Mouse (Mus musculus) Muller cell, postnatal 12 days (primary cell): ENCODE data around the gene Prtn3.
A peak's percentile ranks its signal among the peaks of the same experiment; 100 is the strongest.
"Not testable (repeated sequence)": the region's sequence is repeated elsewhere in the genome, so short reads cannot be mapped to it uniquely, and the experiment has no call there.

Experiments
- DNase-seq: peaks from one replicate; pipeline ENCODE4 v3.0.0-alpha.2; 2015; ENCODE audit errors: inconsistent ontology term

The Prtn3 gene

DNA sequence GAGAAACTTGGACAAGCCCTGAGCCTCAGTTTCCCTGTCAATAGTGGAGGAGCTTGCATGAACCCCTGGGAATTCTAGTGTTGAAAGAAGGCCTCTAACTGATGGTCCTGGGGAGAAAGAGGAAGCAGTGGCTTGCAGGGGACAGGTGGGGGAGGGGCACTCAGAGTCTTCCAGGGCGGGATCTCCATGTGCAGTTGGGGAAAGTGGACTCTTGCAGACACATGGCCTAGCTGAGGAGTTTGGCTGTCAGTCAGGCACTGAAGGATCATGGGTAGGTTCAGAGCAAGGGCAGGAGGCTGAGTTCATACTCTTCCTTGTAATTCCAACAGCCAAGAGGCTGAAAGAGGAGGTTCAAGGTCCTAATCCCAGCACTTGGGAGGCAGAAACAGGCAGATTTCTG, 2.9 kb downstream of the Prtn3 start:
- no peak for DNase-seq

GRCm38 (mm10) chr10:79877757-79878156, 3.5 kb downstream of the Prtn3 start:
- DNase-seq, result peak; percentile 75

- DNase-seq, result no peak
Measured at GRCm38 (mm10) chr10:79879527-79879926, 5.3 kb downstream of the Prtn3 start.

- DNase-seq, result no peak
Measured at GRCm38 (mm10) chr10:79880721-79881120, 6.4 kb downstream of the Prtn3 start.

- DNase-seq, result no peak
Measured at GRCm38 (mm10) chr10:79881981-79882380, 7.7 kb downstream of the Prtn3 start.

DNA sequence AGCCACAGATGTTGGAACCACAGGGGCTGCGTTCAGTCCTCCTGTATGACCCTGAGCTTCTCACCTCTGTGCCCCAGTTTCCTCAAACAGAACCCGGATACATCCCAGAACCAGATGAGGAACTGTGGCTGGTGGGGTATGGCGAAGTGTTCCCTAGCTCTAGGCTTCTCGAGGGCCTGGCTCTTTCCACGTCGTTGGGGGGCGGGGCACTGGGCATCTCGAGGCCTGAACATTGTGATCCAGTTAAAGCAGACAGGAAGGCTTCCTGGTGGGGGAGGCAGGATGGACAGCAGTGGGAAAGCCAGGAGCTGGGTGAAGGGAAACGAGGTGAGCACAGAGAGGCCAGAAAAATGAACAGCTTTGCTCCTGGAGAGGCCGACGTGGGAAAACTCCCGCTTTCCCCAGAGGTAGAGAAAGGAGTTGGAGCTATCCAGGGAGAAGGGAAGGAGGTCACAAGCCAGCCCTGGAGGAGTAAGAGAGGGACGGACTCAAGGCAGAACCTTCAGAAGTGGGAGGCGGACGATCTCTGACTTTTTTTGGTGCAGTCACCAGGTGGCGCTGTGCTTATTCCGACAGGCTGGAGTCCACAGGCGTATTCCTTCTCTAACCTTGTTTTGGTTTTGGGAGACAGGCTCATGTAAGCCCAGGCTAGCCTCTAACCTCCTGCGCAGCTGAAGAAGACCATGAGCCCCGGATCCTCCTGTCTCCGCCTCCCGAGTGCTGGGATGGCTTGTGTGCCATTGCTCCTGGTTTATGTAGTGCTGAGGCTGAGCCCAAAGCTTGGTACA, 9.2 kb downstream of the Prtn3 start:
- DNase-seq, result peak; percentile 62

GRCm38 (mm10) chr10:79884446-79884845, 10.2 kb downstream of the Prtn3 start:
- DNase-seq, result peak; percentile 29

DNA sequence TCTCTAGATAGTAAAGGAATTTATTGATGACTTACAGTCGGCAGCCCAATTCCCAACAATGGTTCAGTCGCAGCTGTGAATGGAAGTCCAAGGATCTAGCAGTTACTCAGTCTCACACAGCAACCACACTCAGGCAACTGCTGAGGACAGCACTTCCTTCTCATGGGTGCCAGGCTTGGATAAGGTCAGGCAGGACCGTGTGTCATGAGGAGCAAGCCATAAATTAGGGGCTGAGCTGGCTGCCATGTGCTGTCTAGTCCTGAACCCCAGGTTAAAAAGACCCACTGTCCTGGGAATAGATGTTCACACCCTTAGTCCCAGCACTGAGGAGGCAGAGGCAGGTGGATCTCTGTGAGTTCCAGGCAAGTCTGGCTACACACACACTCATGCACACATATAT, 10.7 kb downstream of the Prtn3 start:
- not testable (repeated sequence) for DNase-seq

GRCm38 (mm10) chr10:79886054-79886453, 11.8 kb downstream of the Prtn3 start, which contains the start of gene Elane:
Gene Elane (plus strand): TSS chr10:79886247.
- no peak for DNase-seq

DNA sequence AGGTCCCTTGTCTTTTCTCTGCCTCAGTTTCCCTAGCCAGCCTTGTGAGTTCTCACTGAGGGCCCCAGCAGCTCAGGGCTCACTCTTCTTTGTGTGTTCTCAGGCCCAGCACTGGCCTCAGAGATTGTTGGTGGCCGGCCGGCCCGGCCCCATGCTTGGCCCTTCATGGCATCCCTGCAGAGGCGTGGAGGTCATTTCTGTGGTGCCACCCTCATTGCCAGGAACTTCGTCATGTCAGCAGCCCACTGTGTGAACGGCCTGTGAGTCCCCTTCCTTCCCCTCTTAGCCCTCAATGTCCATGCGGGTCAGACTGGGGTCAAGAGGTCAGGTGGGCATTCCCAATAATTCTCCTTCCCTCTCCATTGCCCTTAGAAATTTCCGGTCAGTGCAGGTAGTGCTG, 12.3 kb downstream of the Prtn3 start:
- DNase-seq, result no peak

DNA sequence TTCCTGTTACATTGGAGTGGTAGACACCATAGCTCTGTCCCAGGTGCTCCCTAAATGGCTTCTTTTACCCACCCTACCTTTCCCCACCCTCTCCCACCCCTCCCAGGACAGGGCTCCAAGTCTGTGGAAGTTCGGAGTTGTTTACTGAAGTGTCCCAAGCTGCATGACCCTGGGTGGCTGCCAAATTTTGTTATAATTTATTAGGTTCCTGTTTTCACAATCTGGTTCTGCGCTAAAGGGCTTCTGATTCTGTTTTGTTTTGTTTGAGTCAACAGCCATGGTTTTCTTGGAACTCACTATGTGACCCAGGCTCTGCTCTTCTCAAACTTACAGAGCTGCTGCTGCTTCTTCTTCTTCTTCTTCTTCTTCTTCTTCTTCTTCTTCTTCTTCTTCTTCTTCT, 15.1 kb downstream of the Prtn3 start:
- DNase-seq, result no peak

- DNase-seq, result no peak
Measured at GRCm38 (mm10) chr10:79890670-79891069, 16.4 kb downstream of the Prtn3 start, which contains the start of gene Cfd. Gene Cfd (plus strand): TSS chr10:79890853.

GRCm38 (mm10) chr10:79892451-79893118, 18.3 kb downstream of the Prtn3 start:
- peak; percentile 77 for DNase-seq

- DNase-seq, result no peak
Measured at GRCm38 (mm10) chr10:79896306-79896705, 22.0 kb downstream of the Prtn3 start.

- no peak for DNase-seq
Measured at GRCm38 (mm10) chr10:79896814-79897213, 22.5 kb downstream of the Prtn3 start.

- no peak for DNase-seq
Measured at GRCm38 (mm10) chr10:79897316-79898245, 23.3 kb downstream of the Prtn3 start.

DNA sequence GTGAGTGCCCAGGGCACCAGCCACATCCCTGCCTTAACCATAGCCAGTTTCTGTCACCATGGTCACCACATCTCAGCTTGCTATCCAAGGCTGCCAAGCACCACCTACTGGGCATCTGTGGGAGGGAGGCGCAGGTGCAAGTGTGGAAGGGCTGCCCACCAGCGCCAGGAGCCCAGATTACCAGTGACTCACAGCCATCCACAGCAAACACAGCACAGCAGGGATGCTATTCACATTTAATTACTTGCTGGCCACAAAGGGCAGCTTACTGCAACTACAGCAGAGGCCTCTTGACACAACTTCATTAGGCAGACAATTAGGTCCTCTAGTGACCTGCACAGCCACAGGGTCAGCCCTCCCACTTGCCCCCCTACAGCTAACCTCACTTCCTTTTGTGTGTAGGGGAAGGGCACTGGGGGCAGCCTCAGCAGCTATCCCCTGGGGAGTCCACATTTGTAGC, 26.7 kb downstream of the Prtn3 start:
- DNase-seq, result peak; percentile 98

GRCm38 (mm10) chr10:79906712-79907111, 32.4 kb downstream of the Prtn3 start:
- no peak for DNase-seq

DNA sequence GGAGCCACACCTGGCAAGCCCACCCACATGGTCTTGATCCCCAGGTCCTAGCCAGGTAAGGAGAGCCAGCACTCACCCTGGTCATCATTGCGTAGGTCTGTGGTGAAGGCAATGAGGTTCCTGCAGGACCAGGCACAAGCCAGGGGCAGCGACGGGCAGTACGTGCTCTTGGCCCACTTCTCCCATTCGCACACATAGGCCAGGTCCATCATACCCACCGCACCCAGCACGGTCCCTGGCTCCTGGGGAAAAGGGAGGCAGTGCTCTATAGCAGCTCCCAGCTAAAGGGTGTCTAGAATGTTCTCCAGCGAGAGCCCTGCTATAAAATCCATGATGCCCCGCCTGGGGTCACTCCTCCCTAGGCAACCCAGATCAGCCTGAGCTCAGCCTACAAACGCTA, 33.1 kb downstream of the Prtn3 start:
- no peak for DNase-seq

GRCm38 (mm10) chr10:79908167-79909091, 34.2 kb downstream of the Prtn3 start, which contains the start of gene Med16:
Gene Med16 (minus strand): TSS chr10:79908923.
- peak; percentile 99 for DNase-seq
